Mouse (Mus musculus) kidney, adult 2 months (tissue): ENCODE measurements at regions not wholly inside any gene's neighbourhood (a gene's known extent, or its start where the extent isn't known, plus 50 kb on each side); places are given as distances from the start of the nearest gene placed in this dataset.

Experiments used
- DNase-seq: peaks from one replicate; pipeline ENCODE4 v3.0.0; 2021
- H3K27ac ChIP-seq: fragments of 200-500 bp; 2 replicates; pipeline ENCODE4 v1.5.1; 2012; ENCODE audit warnings: low read depth, low read length, control low read depth, inconsistent platforms; ENCODE audit not compliant: insufficient read depth
- H3K27me3 ChIP-seq: fragments of 200-500 bp; replicated peaks from 2 replicates; pipeline ENCODE4 v1.6.1; 2012; ENCODE audit warnings: mild to moderate bottlenecking, moderate library complexity, low read length, inconsistent platforms; ENCODE audit not compliant: control insufficient read depth, insufficient read depth
- H3K36me3 ChIP-seq: fragments of 200-500 bp; 2 replicates; pipeline ENCODE4 v1.6.1; 2012; ENCODE audit warnings: mild to moderate bottlenecking, moderate library complexity, low read length, inconsistent platforms; ENCODE audit not compliant: control insufficient read depth, insufficient read depth
- H3K4me1 ChIP-seq: fragments of 200-500 bp; 2 replicates; pipeline ENCODE4 v1.6.1; 2011; ENCODE audit warnings: low read length; ENCODE audit not compliant: control insufficient read depth, insufficient read depth
- H3K4me3 ChIP-seq: fragments of 200-500 bp; 2 replicates; pipeline ENCODE4 v1.5.1; 2011; ENCODE audit warnings: mild to moderate bottlenecking, low read depth, low read length, control low read depth; ENCODE audit not compliant: insufficient read depth
- CTCF ChIP-seq: fragments of 200-500 bp; conservative IDR thresholded peaks from 2 replicates; pipeline ENCODE4 v1.5.1; 2011; ENCODE audit warnings: low read depth, mild to moderate bottlenecking, control low read depth, low read length, moderate library complexity, mixed read lengths; ENCODE audit not compliant: insufficient read depth, insufficient read length
- POLR2A ChIP-seq: fragments of 200-500 bp; IDR thresholded peaks from one replicate; pipeline ENCODE4 v1.6.1; 2011; ENCODE audit warnings: low read depth, low read length, control low read depth
- WGBS: fragments of 180-500 bp; shearing (Covaris S2); methylation state at CpG from one replicate; pipeline ENCODE4 v1.1.7; 2018; 5-methylcytosine and 5-hydroxymethylcytosine counted together

GRCm38 (mm10) chr1:51590606-51591400 lies 112.6 kb upstream of the Nabp1 start:
- WGBS: 81% methylated on average over 9 of the region's 9 CpGs
- H3K27ac ChIP-seq: no peak overlapping the region
- TF ChIP-seq CTCF (no peak), POLR2A (no peak)

GRCm38 (mm10) chr1:51584925-51585424 lies 106.8 kb upstream of the Nabp1 start:
- DNase-seq: no peak
- H3K27ac ChIP-seq: no peak overlapping the region
- H3K4me1 ChIP-seq: no peaks in the 10 kb centered on the region
- 40% methylated on average over 3 of the region's 3 CpGs for WGBS
- no peak for TF ChIP-seq POLR2A
- no peak for TF ChIP-seq CTCF
- no peaks in the 10 kb centered on the region for H3K36me3 ChIP-seq
- no peaks in the 10 kb centered on the region for H3K27me3 ChIP-seq
- H3K4me3 ChIP-seq: no peak overlapping the region

More at GRCm38 (mm10) chr1:51590606-51591400, 112.6 kb upstream of the Nabp1 start:
- Histone ChIP-seq H3K4me3 (no peak overlapping the region), H3K36me3 (no peaks in the 10 kb centered on the region), H3K4me1 (no peaks in the 10 kb centered on the region), H3K27me3 (no peaks in the 10 kb centered on the region)
- DNase-seq: no peak

- Histone ChIP-seq H3K4me1 (no peaks in the 10 kb centered on the region), H3K4me3 (no peak overlapping the region), H3K36me3 (no peaks in the 10 kb centered on the region), H3K27me3 (no peaks in the 10 kb centered on the region), H3K27ac (no peak overlapping the region)
- WGBS: 92% methylated on average over 4 of the region's 4 CpGs
- no peak for DNase-seq
- TF ChIP-seq POLR2A (no peak), CTCF (no peak)
These were observed 105.6 kb upstream of the Nabp1 start for GRCm38 (mm10) chr1:51583871-51584270.

DNA sequence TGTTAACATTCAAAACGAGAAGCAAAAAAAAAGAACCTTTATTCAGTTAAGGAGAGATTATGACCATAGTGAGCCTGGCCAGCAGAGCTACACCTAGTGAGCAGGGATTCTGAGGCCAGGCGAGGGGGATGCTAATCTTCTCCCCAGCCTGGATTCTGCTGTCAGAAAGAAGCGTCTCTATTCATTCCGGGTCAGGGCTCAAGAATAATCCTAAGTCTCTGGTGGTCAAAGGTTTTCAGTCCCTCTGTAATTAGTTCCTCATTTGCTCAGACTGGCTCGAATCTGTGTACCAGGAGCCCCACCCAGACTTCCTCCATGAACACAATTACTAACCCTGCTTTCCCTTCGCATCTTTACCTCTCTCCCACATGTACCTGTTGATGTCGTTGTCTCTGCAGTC lies 101.8 kb upstream of the Nabp1 start:
- no peaks in the 10 kb centered on the region for H3K36me3 ChIP-seq
- 52% methylated on average over 7 of the region's 7 CpGs for WGBS
- H3K27ac ChIP-seq: no peak overlapping the region
- no peaks in the 10 kb centered on the region for H3K27me3 ChIP-seq
- TF ChIP-seq CTCF (no peak), POLR2A (no peak)
- H3K4me1 ChIP-seq: no peaks in the 10 kb centered on the region
- H3K4me3 ChIP-seq: no peak overlapping the region
- no peak for DNase-seq

GRCm38 (mm10) chr1:51577701-51578100 lies 99.5 kb upstream of the Nabp1 start:
- H3K4me3 ChIP-seq: no peak overlapping the region
- 91% methylated on average over 2 of the region's 2 CpGs for WGBS

GRCm38 (mm10) chr1:51572314-51573078 lies 94.3 kb upstream of the Nabp1 start:
- no peak for DNase-seq
- TF ChIP-seq POLR2A: no peak
- TF ChIP-seq CTCF: no peak
- Histone ChIP-seq H3K27me3 (no peaks in the 10 kb centered on the region), H3K4me3 (no peak overlapping the region), H3K36me3 (no peaks in the 10 kb centered on the region), H3K4me1 (no peaks in the 10 kb centered on the region), H3K27ac (no peak overlapping the region)
- 82% methylated on average over 8 of the region's 8 CpGs for WGBS

More at GRCm38 (mm10) chr1:51577701-51578100, 99.5 kb upstream of the Nabp1 start:
- TF ChIP-seq CTCF (no peak), POLR2A (no peak)
- DNase-seq: no peak
- Histone ChIP-seq H3K36me3 (no peaks in the 10 kb centered on the region), H3K27ac (no peak overlapping the region), H3K27me3 (no peaks in the 10 kb centered on the region), H3K4me1 (no peaks in the 10 kb centered on the region)

GRCm38 (mm10) chr1:51569625-51570024 lies 91.4 kb upstream of the Nabp1 start:
- 96% methylated on average over 4 of the region's 4 CpGs for WGBS
- Histone ChIP-seq H3K27ac (no peak overlapping the region), H3K4me1 (no peaks in the 10 kb centered on the region), H3K36me3 (no peaks in the 10 kb centered on the region), H3K4me3 (no peak overlapping the region), H3K27me3 (no peaks in the 10 kb centered on the region)
- no peak for DNase-seq
- TF ChIP-seq POLR2A: no peak
- TF ChIP-seq CTCF: no peak
